14 mouse cellular contexts compared by ENCODE assay signal in genomic region chr11:59421967-59422366, GRCm38 (mm10). TPM values are rescaled to one million over a fixed set of nuclear protein-coding genes. Genes with fewer than 3 reads are reported as not detected.
DNase-seq lines count a peak whose midpoint lies in the region; ATAC-seq lines count a peak whose summit lies in the region.
"Had no signal": no experiment of that assay in that cellular context is flagged by ENCODE, and none has a peak within 500 bp of the region (broad histone marks: within the 10 kb centered on the region; RNA-seq: fewer than 3 reads in every experiment).

No protein-coding gene starts in this region.

- H3K4me2 ChIP-seq in heart, embryonic 15.5 days = no peak overlapping the region
- H3K4me2 ChIP-seq in lung, embryonic 16.5 days (ENCODE audit: low read depth, low read length) = no peak overlapping the region

- H3K36me3 ChIP-seq in heart, embryonic 15.5 days = peaks cover 25% of the 10 kb centered on the region
- H3K36me3 ChIP-seq in lung, embryonic 16.5 days (ENCODE audit: control insufficient read depth, insufficient read depth, low read length) = peaks cover 5% of the 10 kb centered on the region
- H3K36me3 ChIP-seq in megakaryocyte, embryonic 14.5 days (replicated peaks; ENCODE audit: low read length) = peaks cover 62% of the 10 kb centered on the region

- H3K4me3 ChIP-seq in heart, embryonic 15.5 days = no peak overlapping the region
- no peak overlapping the region for H3K4me3 ChIP-seq in lung, embryonic 16.5 days (ENCODE audit: low read length)
- H3K4me3 ChIP-seq in megakaryocyte, embryonic 14.5 days (replicated peaks) = peak overlapping the region; percentile 83

- H3K27me3 ChIP-seq in heart, embryonic 15.5 days = no peaks in the 10 kb centered on the region
- H3K27me3 ChIP-seq in lung, embryonic 16.5 days (ENCODE audit: control insufficient read depth, insufficient read depth, low read depth, low read length) = no peaks in the 10 kb centered on the region
- H3K27me3 ChIP-seq in megakaryocyte, embryonic 14.5 days (replicated peaks) = peaks cover 71% of the 10 kb centered on the region

- peak overlapping the region; percentile 5; the same call in 1 of the 2 replicates for H3K27ac ChIP-seq in heart, embryonic 15.5 days
- H3K27ac ChIP-seq in lung, embryonic 16.5 days (ENCODE audit: low read length) = peak overlapping the region; percentile 26; the same call in 1 of the 2 replicates

- WGBS in heart, embryonic 15.5 days = 75% methylated on average over 2 of the region's 2 CpGs
- whole genome bisulfite sequencing in lung, embryonic 16.5 days = 87% methylated on average over 2 of the region's 2 CpGs

- no peak for ATAC-seq in heart, embryonic 15.5 days (replicated peaks; ENCODE audit: insufficient number of reproducible peaks, insufficient read depth, low FRiP score, low read depth)
- ATAC-seq in lung, embryonic 16.5 days (ENCODE audit: low read depth) = no peak
- ATAC-seq: inflammation-experienced regulatory T-cells, adult 6 months; liver, postnatal 0 days had no signal

- no peak for DNase-seq in heart, adult 9 months (ENCODE audit: low spot score in 2 of 2)
- DNase-seq in lung, adult 18-20 months = no peak
- peak; percentile 48 for DNase-seq in NIH3T3 (ENCODE audit: low read depth)
- DNase-seq in thymus, postnatal 25 days = no peak
- no peak for DNase-seq in retina, embryonic 14.5 days (ENCODE audit: low spot score)
- DNase-seq: adrenal gland, postnatal 10 days; left cerebral cortex, postnatal 4 days had no signal

- H3K4me1 ChIP-seq in heart, embryonic 15.5 days (replicated peaks) = peaks cover 15% of the 10 kb centered on the region
- H3K4me1 ChIP-seq in lung, embryonic 16.5 days (replicated peaks; ENCODE audit: control insufficient read depth, insufficient read depth, low read length) = no peaks in the 10 kb centered on the region; the same call in 1 of the 2 replicates
- peaks cover 81% of the 10 kb centered on the region for H3K4me1 ChIP-seq in megakaryocyte, embryonic 14.5 days

- H3K9ac ChIP-seq in heart, embryonic 15.5 days = no peak overlapping the region
- no peak overlapping the region for H3K9ac ChIP-seq in lung, embryonic 16.5 days (ENCODE audit: low read length)
- H3K9ac ChIP-seq: liver, postnatal 0 days had no signal

- no peaks in the 10 kb centered on the region for H3K9me3 ChIP-seq in heart, embryonic 15.5 days (replicated peaks)
- H3K9me3 ChIP-seq in lung, embryonic 16.5 days (ENCODE audit: control insufficient read depth, low read length) = no peaks in the 10 kb centered on the region
- H3K9me3 ChIP-seq in megakaryocyte, embryonic 14.5 days = peaks cover 4% of the 10 kb centered on the region; the same call in 1 of the 2 replicates

RNA-seq across cellular contexts. Expression of gene Jmjd4, which starts 27.9 kb away (rescaled TPM):
- 8.8 and 11.4 TPM in 2 replicates for polyA plus RNA-seq in heart, embryonic 15.5 days (2015; fragmentation: Nextera tagmentation; extraction: Ambion mirVana)
- polyA plus RNA-seq in lung, embryonic 16.5 days (2015; fragmentation: Nextera tagmentation; extraction: Ambion mirVana) = 9.8 and 10.3 TPM in 2 replicates
- polyA plus RNA-seq in megakaryocyte, embryonic 14.5 days (2012; ENCODE audit: insufficient read depth, low replicate concordance) = 2.6 and 3.6 TPM in 2 replicates

RNA-seq across cellular contexts. Expression of gene Snap47, which starts 29.0 kb away (rescaled TPM):
- 81.0 and 88.9 TPM in 2 replicates for polyA plus RNA-seq in heart, embryonic 15.5 days (2015; fragmentation: Nextera tagmentation; extraction: Ambion mirVana)
- polyA plus RNA-seq in lung, embryonic 16.5 days (2015; fragmentation: Nextera tagmentation; extraction: Ambion mirVana) = 92.9 and 94.0 TPM in 2 replicates
- polyA plus RNA-seq in megakaryocyte, embryonic 14.5 days (2012; ENCODE audit: insufficient read depth, low replicate concordance) = 9.9 and 18.6 TPM in 2 replicates

RNA-seq across cellular contexts. Expression of gene Prss38, which starts 46.5 kb away (rescaled TPM):
- polyA plus RNA-seq in heart, embryonic 15.5 days (2015; fragmentation: Nextera tagmentation; extraction: Ambion mirVana) = not detected in 2 replicates
- not detected in 2 replicates for polyA plus RNA-seq in lung, embryonic 16.5 days (2015; fragmentation: Nextera tagmentation; extraction: Ambion mirVana)
- polyA plus RNA-seq in megakaryocyte, embryonic 14.5 days (2012; ENCODE audit: insufficient read depth, low replicate concordance) = not detected in 2 replicates
- polyA plus RNA-seq: liver, postnatal 0 days; spleen, adult 2 months; thymus, postnatal 0 days had no signal

RNA-seq across cellular contexts. Expression of gene Zfp867, which starts 50.3 kb away (rescaled TPM):
- polyA plus RNA-seq in heart, embryonic 15.5 days (2015; fragmentation: Nextera tagmentation; extraction: Ambion mirVana) = 5.9 and 6.9 TPM in 2 replicates
- polyA plus RNA-seq in lung, embryonic 16.5 days (2015; fragmentation: Nextera tagmentation; extraction: Ambion mirVana) = 7.8 and 10.0 TPM in 2 replicates
- 0.07 TPM in 1 of 2 replicates, not detected in the other for polyA plus RNA-seq in megakaryocyte, embryonic 14.5 days (2012; ENCODE audit: insufficient read depth, low replicate concordance)
